Mouse (Mus musculus) forebrain, embryonic 12.5 days (tissue): ENCODE results near the gene BC017158. TPM values are rescaled to one million over a fixed set of nuclear protein-coding genes. Genes with fewer than 3 reads are reported as not detected.

Experiments
- ATAC-seq: fragments of 200-750 bp; cut with Nextera tagmentation; 2 replicates; pipeline ENCODE4 v1.8.0; 2017; ENCODE audit warnings: moderate TSS enrichment; ENCODE audit not compliant: low FRiP score
- H3K27ac ChIP-seq: fragments of 300-500 bp; sonication (generic); 2 replicates; pipeline ENCODE4 v1.5.1; 2016; ENCODE audit warnings: mild to moderate bottlenecking
- H3K27me3 ChIP-seq: fragments of 300-500 bp; sonication (generic); 2 replicates; pipeline ENCODE4 v1.6.1; 2016; ENCODE audit warnings: mild to moderate bottlenecking
- H3K36me3 ChIP-seq: fragments of 300-500 bp; sonication (generic); replicated peaks from 2 replicates; pipeline ENCODE4 v1.6.1; 2016; ENCODE audit warnings: mild to moderate bottlenecking
- H3K4me1 ChIP-seq: fragments of 300-500 bp; sonication (generic); 2 replicates; pipeline ENCODE4 v1.6.1; 2016
- H3K4me2 ChIP-seq: fragments of 300-500 bp; sonication (generic); 2 replicates; pipeline ENCODE4 v1.6.1; 2016; ENCODE audit warnings: mild to moderate bottlenecking, moderate library complexity
- H3K4me3 ChIP-seq: fragments of 300-500 bp; sonication (generic); replicated peaks from 2 replicates; pipeline ENCODE4 v1.5.1; 2016; ENCODE audit warnings: mild to moderate bottlenecking
- H3K9ac ChIP-seq: fragments of 300-500 bp; sonication (generic); 2 replicates; pipeline ENCODE4 v1.6.1; 2016; ENCODE audit warnings: mild to moderate bottlenecking
- H3K9me3 ChIP-seq: fragments of 300-500 bp; sonication (generic); 2 replicates; pipeline ENCODE4 v1.6.1; 2016
- WGBS: fragments of 180-500 bp; shearing (Covaris S2); methylation state at CpG from one replicate; pipeline ENCODE4 v1.1.7; 2016; 5-methylcytosine and 5-hydroxymethylcytosine counted together
- polyA plus RNA-seq: library from polyadenylated mRNA; unstranded; fragments of >200 nt; fragmentation: Nextera tagmentation; extraction: Ambion mirVana; gene quantifications from 2 replicates; pipeline ENCODE4 v1.2.1, GENCODE M21; 2016

Gene BC017158
- polyA plus RNA-seq, 1 experiment from 2014 or later: 17.3 TPM

GRCm38 (mm10) chr7:128320219-128320816, 22.3 kb upstream of the BC017158 start:
- Histone ChIP-seq H3K9me3 (no peaks in the 10 kb centered on the region), H3K4me2 (no peak overlapping the region), H3K4me3 (no peak overlapping the region), H3K27ac (no peak overlapping the region), H3K9ac (no peak overlapping the region), H3K4me1 (no peaks in the 10 kb centered on the region), H3K36me3 (no peaks in the 10 kb centered on the region), H3K27me3 (no peaks in the 10 kb centered on the region)
- ATAC-seq: no peak
- 96% methylated on average over 2 of the region's 2 CpGs for WGBS

- no peak for ATAC-seq
- Histone ChIP-seq H3K4me3 (no peak overlapping the region), H3K27ac (no peak overlapping the region), H3K27me3 (no peaks in the 10 kb centered on the region), H3K4me1 (no peaks in the 10 kb centered on the region), H3K4me2 (no peak overlapping the region), H3K9ac (no peak overlapping the region), H3K9me3 (no peaks in the 10 kb centered on the region), H3K36me3 (no peaks in the 10 kb centered on the region)
- 90% methylated on average over 7 of the region's 7 CpGs for WGBS
Measured at GRCm38 (mm10) chr7:128319140-128319539, 21.2 kb upstream of the BC017158 start.

DNA sequence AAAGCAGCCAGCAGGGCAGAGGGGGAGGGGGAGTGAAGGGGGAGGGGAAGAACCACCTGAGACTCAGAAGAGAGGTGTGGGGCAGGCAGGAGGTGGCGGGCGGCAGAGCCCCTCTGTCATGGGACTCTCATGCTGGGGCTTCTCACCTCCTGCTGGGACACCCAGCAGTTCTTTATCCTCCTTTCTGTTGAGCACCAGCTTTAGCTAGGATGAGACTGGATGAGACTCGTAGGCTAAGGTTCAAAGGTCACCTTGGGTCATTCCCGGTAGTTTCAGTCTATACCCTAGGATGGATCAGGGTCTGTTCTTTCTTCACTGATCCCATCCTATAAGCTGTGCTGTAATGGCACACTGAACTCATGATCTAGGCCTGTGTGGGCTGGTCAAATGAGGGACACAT, 19.0 kb upstream of the BC017158 start:
- Histone ChIP-seq H3K4me3 (no peak overlapping the region), H3K9me3 (no peaks in the 10 kb centered on the region), H3K4me2 (no peak overlapping the region), H3K27me3 (no peaks in the 10 kb centered on the region), H3K27ac (no peak overlapping the region), H3K36me3 (no peaks in the 10 kb centered on the region), H3K9ac (no peak overlapping the region), H3K4me1 (no peaks in the 10 kb centered on the region)
- ATAC-seq: no peak
- WGBS: 41% methylated on average over 2 of the region's 4 CpGs

GRCm38 (mm10) chr7:128314491-128314890, 16.5 kb upstream of the BC017158 start:
- no peak for ATAC-seq
- Histone ChIP-seq H3K9ac (no peak overlapping the region), H3K27ac (no peak overlapping the region), H3K9me3 (no peaks in the 10 kb centered on the region), H3K4me1 (no peaks in the 10 kb centered on the region), H3K4me2 (no peak overlapping the region), H3K27me3 (no peaks in the 10 kb centered on the region), H3K36me3 (no peaks in the 10 kb centered on the region), H3K4me3 (no peak overlapping the region)
- 83% methylated on average over 7 of the region's 7 CpGs for WGBS

GRCm38 (mm10) chr7:128313601-128314000, 15.6 kb upstream of the BC017158 start:
- Histone ChIP-seq H3K4me1 (no peaks in the 10 kb centered on the region), H3K9me3 (no peaks in the 10 kb centered on the region), H3K4me2 (no peak overlapping the region), H3K4me3 (no peak overlapping the region), H3K27me3 (no peaks in the 10 kb centered on the region), H3K27ac (no peak overlapping the region), H3K36me3 (no peaks in the 10 kb centered on the region), H3K9ac (no peak overlapping the region)
- ATAC-seq: no peak
- 85% methylated on average over 2 of the region's 2 CpGs for WGBS

GRCm38 (mm10) chr7:128312375-128313059, 14.5 kb upstream of the BC017158 start:
- no peaks in the 10 kb centered on the region for H3K36me3 ChIP-seq
- ATAC-seq: no peak
- 76% methylated on average over 13 of the region's 13 CpGs for WGBS
- no peaks in the 10 kb centered on the region for H3K27me3 ChIP-seq
- H3K9me3 ChIP-seq: no peaks in the 10 kb centered on the region
- H3K4me2 ChIP-seq: no peak overlapping the region
- no peak overlapping the region for H3K27ac ChIP-seq
- H3K4me1 ChIP-seq: no peaks in the 10 kb centered on the region
- H3K4me3 ChIP-seq: no peak overlapping the region
- no peak overlapping the region for H3K9ac ChIP-seq

DNA sequence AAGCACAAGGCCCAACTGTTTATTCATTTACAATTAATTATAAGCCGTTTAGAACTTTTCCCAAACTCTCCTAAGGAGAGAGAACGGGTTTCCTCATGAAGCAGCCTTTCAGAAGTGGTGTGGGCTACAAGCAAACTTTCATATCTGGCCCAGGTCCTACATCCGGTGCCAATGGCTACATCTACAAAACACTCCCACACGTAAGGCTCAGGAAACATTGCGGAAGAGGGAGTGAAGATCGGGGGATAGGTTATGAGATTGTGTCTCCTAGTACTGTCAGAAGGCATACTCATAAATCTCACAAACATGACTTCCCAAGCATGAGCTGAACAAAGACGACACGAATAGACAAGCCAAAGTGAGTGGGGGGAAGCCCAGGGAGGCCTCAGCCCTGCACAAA, 13.8 kb upstream of the BC017158 start:
- Histone ChIP-seq H3K36me3 (no peaks in the 10 kb centered on the region), H3K27ac (no peak overlapping the region), H3K9me3 (no peaks in the 10 kb centered on the region), H3K4me3 (no peak overlapping the region), H3K27me3 (no peaks in the 10 kb centered on the region), H3K4me2 (no peak overlapping the region), H3K9ac (no peak overlapping the region), H3K4me1 (no peaks in the 10 kb centered on the region)
- ATAC-seq: no peak
- 80% methylated on average over 8 of the region's 8 CpGs for WGBS

DNA sequence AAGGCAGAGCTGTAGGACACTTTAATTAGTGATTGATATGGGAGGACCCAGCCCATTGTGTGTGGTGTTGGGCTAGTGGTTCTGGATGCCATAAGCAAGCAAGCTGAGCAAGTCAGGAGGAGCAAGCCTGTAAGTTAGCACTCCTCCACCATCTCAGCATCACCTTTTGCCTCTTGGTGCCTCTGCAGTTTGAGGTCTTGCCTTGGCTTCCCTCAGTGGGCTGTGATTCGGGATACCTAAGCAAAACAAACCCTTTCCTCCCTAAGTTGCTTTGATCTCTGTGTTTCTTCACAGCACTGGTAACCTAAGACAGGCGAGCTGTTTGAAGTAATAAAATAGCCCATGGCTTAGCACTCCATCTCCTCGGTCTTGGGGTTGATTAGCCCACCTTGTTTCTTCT, 13.3 kb upstream of the BC017158 start:
- H3K4me1 ChIP-seq: no peaks in the 10 kb centered on the region
- ATAC-seq: no peak
- H3K4me2 ChIP-seq: no peak overlapping the region
- no peak overlapping the region for H3K27ac ChIP-seq
- no peaks in the 10 kb centered on the region for H3K27me3 ChIP-seq
- no peaks in the 10 kb centered on the region for H3K36me3 ChIP-seq
- H3K4me3 ChIP-seq: no peak overlapping the region
- 74% methylated on average over 3 of the region's 3 CpGs for WGBS
- H3K9ac ChIP-seq: no peak overlapping the region
- H3K9me3 ChIP-seq: no peaks in the 10 kb centered on the region

DNA sequence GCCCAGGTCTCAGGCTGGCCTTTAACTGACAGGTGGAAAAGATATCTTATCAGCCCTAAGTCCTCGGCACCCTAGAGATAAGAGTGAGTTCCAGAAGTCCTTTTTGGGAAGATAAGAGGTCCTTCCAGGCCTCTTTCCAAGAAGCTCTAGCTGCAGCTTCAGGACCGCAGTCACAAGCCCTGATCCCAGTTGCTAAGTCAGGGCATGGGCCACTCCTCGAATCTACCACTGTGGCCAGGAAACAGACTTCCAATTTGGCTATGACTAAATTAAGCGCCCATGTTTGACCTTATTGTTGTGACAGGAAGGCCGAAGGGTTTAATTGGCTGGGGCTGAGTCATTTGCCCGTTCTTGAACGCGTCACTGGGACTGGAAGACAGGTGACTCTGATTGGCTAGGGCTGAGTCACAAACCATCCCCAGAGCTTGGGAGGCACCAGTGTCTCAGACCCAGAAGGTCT, 12.3 kb upstream of the BC017158 start:
- no peaks in the 10 kb centered on the region for H3K9me3 ChIP-seq
- H3K27me3 ChIP-seq: no peaks in the 10 kb centered on the region
- no peak overlapping the region for H3K4me3 ChIP-seq
- 77% methylated on average over 8 of the region's 8 CpGs for WGBS
- H3K27ac ChIP-seq: no peak overlapping the region
- H3K36me3 ChIP-seq: no peaks in the 10 kb centered on the region
- H3K4me2 ChIP-seq: no peak overlapping the region
- H3K9ac ChIP-seq: no peak overlapping the region
- no peaks in the 10 kb centered on the region for H3K4me1 ChIP-seq
- ATAC-seq: no peak

DNA sequence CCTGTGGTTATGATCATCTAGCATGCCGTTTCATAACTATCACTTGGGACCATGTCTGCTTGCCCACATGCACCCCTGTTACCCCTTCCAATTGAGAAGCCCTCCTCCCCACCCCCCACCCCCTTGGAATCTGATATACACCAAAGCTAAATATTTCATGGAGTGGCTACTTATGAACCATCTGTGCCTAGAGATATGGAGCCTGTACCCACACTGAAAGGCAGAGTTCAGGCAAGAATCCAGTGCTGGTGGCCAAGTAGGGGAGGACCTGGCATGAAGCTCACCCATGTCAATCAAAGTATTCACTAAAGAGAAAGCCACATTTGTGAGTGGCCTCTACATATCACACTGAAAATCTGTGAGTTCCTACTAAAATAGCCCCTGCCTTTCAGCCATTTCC, 11.8 kb upstream of the BC017158 start:
- Histone ChIP-seq H3K4me1 (no peaks in the 10 kb centered on the region), H3K36me3 (no peaks in the 10 kb centered on the region), H3K27ac (no peak overlapping the region), H3K9ac (no peak overlapping the region), H3K4me3 (no peak overlapping the region), H3K9me3 (no peaks in the 10 kb centered on the region), H3K27me3 (no peaks in the 10 kb centered on the region), H3K4me2 (no peak overlapping the region)
- WGBS: 82% methylated on average over 1 of the region's 1 CpGs
- ATAC-seq: no peak

DNA sequence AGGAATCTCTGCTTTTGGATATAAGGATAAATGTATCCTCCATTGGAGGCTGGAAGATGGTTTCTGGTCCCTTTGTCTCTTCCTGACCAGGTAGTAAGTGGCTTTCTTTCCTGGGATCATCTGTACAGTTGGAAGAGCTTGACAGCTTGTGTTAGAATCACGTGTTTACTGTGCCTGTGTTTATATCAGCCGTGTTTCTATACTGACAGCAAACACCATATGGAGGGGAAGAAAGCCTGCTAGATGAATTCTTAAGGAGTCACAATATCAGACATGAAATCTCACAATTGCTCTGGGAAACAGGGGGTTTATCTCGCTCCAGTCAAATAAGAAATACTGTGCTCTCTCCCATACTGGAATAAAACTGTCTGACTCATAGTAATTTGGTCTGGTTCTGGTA, 11.2 kb upstream of the BC017158 start:
- H3K4me2 ChIP-seq: no peak overlapping the region
- no peak overlapping the region for H3K27ac ChIP-seq
- no peaks in the 10 kb centered on the region for H3K4me1 ChIP-seq
- no peak overlapping the region for H3K4me3 ChIP-seq
- 78% methylated on average over 3 of the region's 3 CpGs for WGBS
- no peaks in the 10 kb centered on the region for H3K36me3 ChIP-seq
- H3K9ac ChIP-seq: no peak overlapping the region
- 0 out of 2 replicates have a peak, but pooled peaks cover under 1% of the 10 kb centered on the region for H3K27me3 ChIP-seq
- no peak for ATAC-seq
- H3K9me3 ChIP-seq: no peaks in the 10 kb centered on the region

GRCm38 (mm10) chr7:128307851-128308250, 9.9 kb upstream of the BC017158 start:
- Histone ChIP-seq H3K4me3 (no peak overlapping the region), H3K4me1 (no peaks in the 10 kb centered on the region), H3K27ac (no peak overlapping the region), H3K9ac (no peak overlapping the region), H3K9me3 (no peaks in the 10 kb centered on the region), H3K36me3 (no peaks in the 10 kb centered on the region), H3K27me3 (0 out of 2 replicates have a peak, but pooled peaks cover 6% of the 10 kb centered on the region), H3K4me2 (no peak overlapping the region)
- ATAC-seq: no peak

DNA sequence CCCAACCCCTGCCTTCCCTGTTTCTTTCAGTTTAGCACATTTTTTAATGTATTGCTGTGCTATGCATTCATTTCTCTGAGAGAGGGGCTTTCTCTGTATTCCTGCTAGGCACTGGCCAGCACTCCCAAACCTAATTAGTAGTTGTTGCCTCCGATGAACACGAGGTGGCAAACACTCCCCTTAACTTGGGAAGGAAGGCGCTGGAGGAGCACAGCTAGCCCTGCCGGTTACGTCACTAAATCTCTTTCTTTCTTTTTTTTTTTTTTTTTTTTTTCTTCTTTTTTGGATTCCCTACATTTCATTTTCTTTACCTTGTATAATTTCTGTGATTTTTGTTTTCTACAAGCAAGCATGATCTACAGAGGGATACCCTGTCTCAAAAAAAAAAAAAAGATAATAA, 6.9 kb upstream of the BC017158 start:
- no peaks in the 10 kb centered on the region for H3K4me1 ChIP-seq
- H3K9ac ChIP-seq: no peak overlapping the region
- no peaks in the 10 kb centered on the region for H3K36me3 ChIP-seq
- no peak overlapping the region for H3K4me3 ChIP-seq
- no peaks in the 10 kb centered on the region for H3K9me3 ChIP-seq
- WGBS: 5% methylated on average over 5 of the region's 5 CpGs
- H3K27me3 ChIP-seq: 0 out of 2 replicates have a peak, but pooled peaks cover 10% of the 10 kb centered on the region
- H3K27ac ChIP-seq: no peak overlapping the region
- no peak overlapping the region for H3K4me2 ChIP-seq
- 0 out of 2 replicates have a peak, but pooled peaks have one; percentile 39 for ATAC-seq
